Mouse (Mus musculus) ES-E14 (cell line): Measurements from ENCODE around the gene Fpgs. TPM values are rescaled to one million over a fixed set of nuclear protein-coding genes. Genes with fewer than 3 reads are reported as not detected.

Source experiments
- DNase-seq: peaks from one replicate; pipeline ENCODE4 v3.0.0-alpha.2; 2013; ENCODE audit warnings: low read depth, low spot score
- H3K27ac ChIP-seq: 2 replicates; pipeline ENCODE4 v1.5.1; 2012; ENCODE audit warnings: low read depth, mild to moderate bottlenecking, low read length, moderate library complexity, mixed read lengths; ENCODE audit not compliant: poor library complexity, insufficient read depth, severe bottlenecking
- H3K36me3 ChIP-seq: 2 replicates; pipeline ENCODE4 v1.6.1; 2012; ENCODE audit warnings: mild to moderate bottlenecking, low read length, moderate library complexity, mixed read lengths; ENCODE audit not compliant: control insufficient read depth, poor library complexity, insufficient read depth, severe bottlenecking
- H3K4me1 ChIP-seq, 2 experiments: fragments of 150-350 bp in 1 of 2; sonication (generic) in 1 of 2; 2 replicates each; pipeline ENCODE4 v1.6.1; 2012; ENCODE audit warnings: low read length in 2 of 2, mild to moderate bottlenecking in 1 of 2, mixed read lengths in 1 of 2; ENCODE audit not compliant: control insufficient read depth in 2 of 2, insufficient read depth in 2 of 2, poor library complexity in 1 of 2
- H3K4me3 ChIP-seq, 2 experiments: fragments of 150-350 bp in 1 of 2; sonication (generic) in 1 of 2; 2 replicates each; pipeline ENCODE4 v1.5.1; 2012; ENCODE audit warnings: low read length in 2 of 2, low read depth in 1 of 2, mild to moderate bottlenecking in 1 of 2, mixed read lengths in 1 of 2; ENCODE audit not compliant: insufficient read depth in 1 of 2, poor library complexity in 1 of 2, severe bottlenecking in 1 of 2
- H3K9ac ChIP-seq: 2 replicates; pipeline ENCODE4 v1.6.1; 2012; ENCODE audit warnings: low read depth, mild to moderate bottlenecking, low read length, mixed read lengths; ENCODE audit not compliant: poor library complexity, insufficient read depth, severe bottlenecking
- H3K9me3 ChIP-seq: fragments of 150-350 bp; sonication (generic); 2 replicates; pipeline ENCODE4 v1.6.1; 2012; ENCODE audit warnings: low read depth, mild to moderate bottlenecking, low read length; ENCODE audit not compliant: control insufficient read depth, insufficient read depth
- CHD2 ChIP-seq: IDR thresholded peaks from 2 replicates; pipeline ENCODE4 v1.6.1; 2014; ENCODE audit warnings: mild to moderate bottlenecking, low read depth, low read length, inconsistent platforms
- HCFC1 ChIP-seq: IDR thresholded peaks from 2 replicates; pipeline ENCODE4 v1.6.1; 2012; ENCODE audit warnings: low read length, inconsistent platforms, borderline replicate concordance; ENCODE audit not compliant: insufficient read depth
- MAFK ChIP-seq: IDR thresholded peaks from 2 replicates; pipeline ENCODE4 v1.6.1; 2014; ENCODE audit warnings: mild to moderate bottlenecking, low read depth, low read length, inconsistent platforms; ENCODE audit not compliant: insufficient read depth
- ZC3H11A ChIP-seq: IDR thresholded peaks from 2 replicates; pipeline ENCODE4 v1.6.1; 2012; ENCODE audit warnings: low read depth, mild to moderate bottlenecking, inconsistent platforms, low read length, borderline replicate concordance
- ZNF384 ChIP-seq: IDR thresholded peaks from 2 replicates; pipeline ENCODE4 v1.6.1; 2012; ENCODE audit warnings: low read depth, low read length, inconsistent platforms
- in situ Hi-C, 2 experiments: fragments of 600-800 bp; cut with MboI; formaldehyde crosslinking; loops; one replicate each; pipeline ENCODE4 v1.15.1; 2025; ENCODE audit warnings: low sequenced_read_pairs in 2 of 2, inconsistent platforms in 1 of 2; ENCODE audit not compliant: unreplicated experiment in 2 of 2
- total RNA-seq: library from RNA; depleted of rRNA; stranded (reverse); fragments of 300-350 nt; gene quantifications from 2 replicates; pipeline ENCODE4 v1.2.3, GENCODE M21; 2012

The Fpgs gene
- total RNA-seq, 1 experiment: 61.2 TPM

DNA sequence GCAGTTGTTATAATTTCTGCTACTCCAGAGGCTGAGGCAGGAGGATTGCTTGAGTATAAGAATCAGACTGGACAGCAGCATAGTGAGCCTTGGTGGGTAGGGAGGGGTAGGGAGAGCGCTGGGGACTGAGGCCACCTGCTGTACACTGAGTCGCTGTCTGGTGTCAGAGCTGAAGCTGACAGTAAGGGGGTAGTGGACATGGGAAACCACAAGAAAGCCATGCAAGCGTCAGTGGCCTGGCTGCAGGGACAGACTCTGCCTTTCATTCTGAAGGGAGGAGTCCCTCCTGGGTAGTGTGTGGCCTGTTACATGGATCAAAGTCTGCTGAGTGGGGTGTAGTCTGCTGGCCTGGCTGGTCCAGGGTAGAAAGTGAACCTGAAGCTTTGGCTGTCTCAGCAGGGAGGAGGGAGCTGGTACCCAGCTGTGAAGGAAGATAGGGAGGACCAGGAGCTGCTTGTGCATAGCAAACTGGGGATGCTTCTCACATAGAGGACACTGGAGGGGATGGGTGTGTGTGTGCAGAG, 32.4 kb upstream of the Fpgs start:
- Histone ChIP-seq H3K36me3 (no peaks in the 10 kb centered on the region), H3K4me1 (no peaks in the 10 kb centered on the region; a peak in 1 of 4 replicates), H3K27ac (no peak overlapping the region), H3K4me3 (no peak overlapping the region), H3K9ac (no peak overlapping the region), H3K9me3 (no peaks in the 10 kb centered on the region)
- TF ChIP-seq CHD2: no peak
- no peak for TF ChIP-seq ZC3H11A
- no peak for TF ChIP-seq ZNF384
- no peak for TF ChIP-seq MAFK
- no peak for TF ChIP-seq HCFC1
- DNase-seq: no peak
- in situ Hi-C loops: no loop called here

GRCm38 (mm10) chr2:32734933-32735332, 31.0 kb upstream of the Fpgs start:
- DNase-seq: no peak
- in situ Hi-C loops: no loop called here
- Histone ChIP-seq H3K9me3 (no peaks in the 10 kb centered on the region), H3K27ac (no peak overlapping the region), H3K9ac (no peak overlapping the region), H3K4me3 (no peak overlapping the region), H3K4me1 (no peaks in the 10 kb centered on the region), H3K36me3 (no peaks in the 10 kb centered on the region)
- no peak for TF ChIP-seq ZC3H11A
- no peak for TF ChIP-seq ZNF384
- no peak for TF ChIP-seq HCFC1
- no peak for TF ChIP-seq MAFK
- TF ChIP-seq CHD2: no peak

- Histone ChIP-seq H3K9me3 (no peaks in the 10 kb centered on the region), H3K27ac (no peak overlapping the region), H3K36me3 (no peaks in the 10 kb centered on the region), H3K4me3 (no peak overlapping the region), H3K4me1 (no peaks in the 10 kb centered on the region), H3K9ac (no peak overlapping the region)
- in situ Hi-C loops: no loop called here
- no peak for DNase-seq
- no peak for TF ChIP-seq ZC3H11A
- no peak for TF ChIP-seq CHD2
- TF ChIP-seq MAFK: no peak
- TF ChIP-seq ZNF384: no peak
- no peak for TF ChIP-seq HCFC1
Observed at GRCm38 (mm10) chr2:32734480-32734879, 30.5 kb upstream of the Fpgs start.

DNA sequence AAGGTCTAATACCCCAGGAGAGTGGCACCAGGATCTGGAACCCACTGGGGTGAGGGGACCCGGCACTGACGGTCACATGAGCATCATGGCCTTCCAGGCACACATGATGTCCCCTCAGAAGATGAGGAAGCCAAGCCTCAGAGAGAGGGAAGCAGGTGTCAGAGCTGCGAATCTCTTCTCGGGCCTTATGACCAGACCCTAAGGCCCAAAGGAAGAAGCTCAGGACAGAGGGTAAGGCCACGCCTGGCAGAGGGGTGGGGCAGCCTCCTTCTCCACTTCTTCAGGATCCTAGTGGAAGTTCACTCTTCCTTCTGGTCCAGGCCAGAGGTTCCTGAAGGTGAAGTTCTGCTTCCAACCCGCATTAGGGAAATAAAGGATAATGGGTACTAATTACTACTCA, 28.8 kb upstream of the Fpgs start:
- in situ Hi-C loops: no loop called here
- TF ChIP-seq HCFC1 (no peak), ZNF384 (no peak), ZC3H11A (no peak), MAFK (no peak), CHD2 (no peak)
- Histone ChIP-seq H3K9ac (no peak overlapping the region), H3K36me3 (no peaks in the 10 kb centered on the region), H3K4me1 (peaks cover 2 to 5% of the 10 kb centered on the region in 2 experiments; a peak in 2 of 4 replicates), H3K9me3 (no peaks in the 10 kb centered on the region), H3K27ac (no peak overlapping the region), H3K4me3 (no peak overlapping the region)
- DNase-seq: no peak

DNA sequence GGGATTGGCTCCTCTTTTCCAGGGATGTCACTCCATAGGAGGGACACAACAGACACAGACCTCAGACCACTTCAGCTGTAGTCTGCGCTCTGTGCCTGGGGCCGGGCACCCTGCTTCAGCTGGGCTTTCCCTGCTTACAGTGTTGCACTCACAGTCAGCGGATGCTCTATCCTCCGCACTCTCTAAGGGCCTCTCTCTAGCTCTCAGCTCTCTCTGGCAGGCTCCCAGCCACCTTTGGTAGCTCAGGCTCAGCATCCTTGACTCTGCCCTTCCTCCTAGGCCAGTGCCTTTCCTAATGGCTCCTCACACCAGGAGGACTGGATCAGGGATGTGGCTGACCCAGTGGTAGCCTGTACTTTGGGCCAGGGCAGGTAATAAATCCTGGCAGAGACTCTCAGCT, 28.0 kb upstream of the Fpgs start:
- in situ Hi-C loops: no loop called here
- Histone ChIP-seq H3K4me3 (no peak overlapping the region), H3K9me3 (no peaks in the 10 kb centered on the region), H3K27ac (no peak overlapping the region), H3K4me1 (peaks cover 2 to 5% of the 10 kb centered on the region in 2 experiments; a peak in 2 of 4 replicates), H3K36me3 (no peaks in the 10 kb centered on the region), H3K9ac (no peak overlapping the region)
- DNase-seq: no peak
- TF ChIP-seq MAFK (no peak), CHD2 (no peak), ZC3H11A (no peak), ZNF384 (no peak), HCFC1 (no peak)
